Mouse (Mus musculus): ENCODE data around the gene Zfp160.
"Not testable (repeated sequence)": the region's sequence is repeated elsewhere in the genome, so short reads cannot be mapped to it uniquely, and the experiment has no call there.

Zfp160 gene

GRCm38 (mm10) chr17:21008382-21009331 is at the start of gene Zfp160:
TSS of gene Zfp160 (plus strand) at chr17:21008903.
- DNase-seq (ENCODE audit: low spot score in 2 of 2), result peak; percentile 90 to 94

DNA sequence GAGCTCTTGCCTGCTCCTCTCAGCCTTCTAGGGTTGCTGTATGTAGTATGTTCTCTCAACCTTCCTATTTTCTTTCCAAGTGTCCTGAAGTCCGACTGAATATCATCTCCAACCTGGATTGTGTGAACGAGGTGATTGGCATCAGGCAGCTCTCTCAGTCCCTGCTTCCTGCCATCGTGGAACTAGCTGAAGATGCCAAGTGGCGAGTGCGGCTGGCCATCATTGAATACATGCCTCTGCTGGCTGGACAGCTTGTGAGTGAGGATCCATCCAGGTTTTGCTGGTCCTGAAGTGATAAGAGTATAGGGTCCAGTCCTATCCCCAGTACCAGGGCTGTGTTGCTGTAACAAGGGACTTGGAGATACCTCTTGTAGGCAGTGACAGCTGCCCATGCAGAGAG is 48.3 kb upstream of the Zfp160 start:
- DNase-seq (ENCODE audit: low spot score in 2 of 2), result no peak

GRCm38 (mm10) chr17:20965421-20965820 is 43.3 kb upstream of the Zfp160 start:
- no peak for DNase-seq (ENCODE audit: low spot score in 2 of 2)

DNA sequence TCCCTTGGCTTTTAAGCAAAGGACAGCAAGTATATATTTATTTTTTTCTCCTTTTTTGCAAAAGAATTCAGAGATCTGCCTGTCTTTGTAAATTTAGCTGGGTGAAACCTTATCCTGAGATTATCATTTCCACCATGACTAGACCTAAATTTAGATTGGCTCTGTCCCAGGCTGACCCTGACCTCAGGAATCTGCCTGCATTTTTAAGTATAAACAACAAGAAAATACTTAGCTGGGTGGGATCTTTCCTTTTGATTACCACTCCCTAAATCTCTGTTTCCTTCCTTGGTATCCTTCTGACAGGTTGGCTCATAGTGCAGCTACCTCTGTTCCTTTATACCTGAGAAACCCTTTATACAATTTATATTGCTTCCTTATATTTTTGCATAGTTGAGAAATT is 42.0 kb upstream of the Zfp160 start:
- no peak for DNase-seq (ENCODE audit: low spot score in 2 of 2)

GRCm38 (mm10) chr17:20993716-20994115 is 15.0 kb upstream of the Zfp160 start:
- peak in 1 of 2 experiments; percentile 26 for DNase-seq (ENCODE audit: low spot score in 2 of 2)

GRCm38 (mm10) chr17:20996364-20996763 is 12.3 kb upstream of the Zfp160 start, which contains the start of gene Vmn1r233:
TSS of gene Vmn1r233 (minus strand) at chr17:20996464.
- DNase-seq (ENCODE audit: low spot score in 2 of 2), result no peak

- DNase-seq (ENCODE audit: low spot score in 2 of 2), result no peak
These were observed 1.0 kb downstream of the Zfp160 start for GRCm38 (mm10) chr17:21009726-21010125.

- no peak for DNase-seq (ENCODE audit: low spot score in 2 of 2)
These were observed 9.8 kb downstream of the Zfp160 start for GRCm38 (mm10) chr17:21018410-21019080.

DNA sequence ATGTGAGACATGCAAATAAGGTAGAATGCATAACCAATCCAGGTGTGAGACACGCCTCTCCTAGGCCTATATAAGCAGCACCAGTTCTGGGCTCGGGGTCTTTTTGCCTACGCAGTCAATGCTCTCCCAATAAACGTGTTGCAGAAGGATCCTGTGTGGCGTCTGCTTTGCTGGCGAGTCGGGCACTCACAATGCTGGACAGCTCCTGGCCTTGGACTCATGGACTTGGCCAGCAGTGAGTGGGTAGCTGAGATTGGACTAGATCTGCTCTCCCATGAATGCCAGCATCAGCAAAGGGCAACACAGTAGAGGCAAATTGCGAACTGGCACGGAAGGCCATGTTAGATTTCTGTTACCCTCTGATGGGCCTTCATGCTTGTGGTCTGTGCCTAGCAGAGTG is 39.3 kb downstream of the Zfp160 start:
- DNase-seq (ENCODE audit: low spot score in 2 of 2), result not testable (repeated sequence)

DNA sequence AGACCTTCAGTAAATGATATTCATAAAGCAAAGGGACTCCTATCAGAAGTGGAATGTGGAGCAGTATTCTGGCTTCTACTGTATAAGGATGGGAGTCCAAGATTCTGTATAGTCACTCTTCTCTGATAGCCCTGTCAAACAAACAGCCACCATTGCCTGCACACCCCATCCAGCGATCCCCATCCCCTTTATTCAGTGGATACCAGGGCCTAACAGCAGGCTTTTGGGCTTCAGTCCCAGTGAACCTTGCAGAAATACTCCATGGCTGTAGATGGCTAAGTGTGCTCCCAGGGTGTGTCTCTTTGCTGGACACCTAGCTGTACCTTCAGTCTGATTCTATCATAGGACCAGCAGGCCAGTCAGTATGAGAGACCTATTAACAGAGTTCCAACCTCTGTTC is 42.2 kb downstream of the Zfp160 start:
- DNase-seq (ENCODE audit: low spot score in 2 of 2), result no peak

DNA sequence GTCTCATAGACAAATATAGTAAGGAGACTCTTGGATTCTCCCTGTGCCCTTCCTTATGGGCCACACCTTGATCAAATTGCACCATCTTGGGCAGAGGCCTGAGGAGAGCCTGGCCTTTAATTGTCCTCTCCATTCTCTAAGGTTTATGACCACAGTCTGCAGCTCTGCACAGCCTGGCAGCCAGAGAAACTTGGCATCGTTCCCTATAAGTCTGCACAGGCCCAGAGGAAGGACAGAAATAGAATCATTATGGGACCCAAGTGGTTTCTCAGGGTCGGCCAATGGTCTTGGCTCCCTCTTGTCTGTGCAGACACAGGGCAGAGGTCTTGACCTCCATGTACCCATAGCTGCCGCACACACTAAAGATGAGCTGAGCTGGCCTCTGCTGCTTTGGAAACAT is 42.6 kb downstream of the Zfp160 start:
- not testable (repeated sequence) for DNase-seq (ENCODE audit: low spot score in 2 of 2)

GRCm38 (mm10) chr17:21051919-21052318 is 43.2 kb downstream of the Zfp160 start:
- not testable (repeated sequence) for DNase-seq (ENCODE audit: low spot score in 2 of 2)

- no peak for DNase-seq (ENCODE audit: low spot score in 2 of 2)
These were observed 44.6 kb downstream of the Zfp160 start for GRCm38 (mm10) chr17:21053267-21053666.

GRCm38 (mm10) chr17:21055111-21055510 is 46.4 kb downstream of the Zfp160 start:
- not testable (repeated sequence) for DNase-seq (ENCODE audit: low spot score in 2 of 2)

DNA sequence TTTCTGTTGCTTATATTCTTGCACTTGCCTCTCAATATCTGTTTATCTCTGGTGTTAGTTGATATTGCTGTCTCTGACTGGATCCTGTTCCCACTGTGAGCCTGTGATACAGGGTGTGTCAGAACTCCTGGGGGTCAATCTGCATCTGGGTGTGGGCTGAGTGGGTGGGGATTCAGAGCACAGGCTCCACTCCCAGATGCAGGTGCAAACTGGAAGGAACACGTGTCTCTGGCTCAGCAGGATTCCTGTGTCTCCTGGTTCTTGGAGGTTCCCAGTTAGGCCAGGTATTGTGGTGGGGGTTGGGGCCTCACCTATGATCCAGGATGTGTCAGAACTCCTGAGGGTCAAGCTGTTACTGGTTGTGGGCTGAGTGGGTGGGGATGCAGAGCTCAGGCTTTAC is 56.8 kb downstream of the Zfp160 start:
- no peak for DNase-seq (ENCODE audit: low spot score in 2 of 2)

- DNase-seq (ENCODE audit: low spot score in 2 of 2), result no peak
These were observed 58.3 kb downstream of the Zfp160 start for GRCm38 (mm10) chr17:21067036-21067435.

GRCm38 (mm10) chr17:21069443-21069842 is 60.7 kb downstream of the Zfp160 start:
- not testable (repeated sequence) for DNase-seq (ENCODE audit: low spot score in 2 of 2)

DNA sequence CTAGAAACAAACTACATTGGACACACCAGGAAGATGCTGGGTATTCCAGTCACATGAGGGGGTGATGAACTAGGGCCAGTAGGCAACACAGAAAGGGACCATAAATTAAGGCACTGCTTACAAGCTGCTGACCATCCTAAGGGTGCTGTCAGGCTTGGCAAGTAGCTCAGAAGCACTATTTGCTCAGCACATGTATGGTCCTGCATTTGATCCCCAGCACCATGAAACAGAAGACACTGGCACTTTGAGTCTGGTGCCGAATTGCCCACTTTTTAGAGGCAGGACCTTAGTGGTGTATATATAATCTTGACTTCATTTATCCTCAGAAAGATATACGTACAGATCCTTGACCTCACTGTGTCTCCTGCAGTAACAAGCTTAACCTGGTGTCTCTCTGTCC is 62.3 kb downstream of the Zfp160 start:
- not testable (repeated sequence) for DNase-seq (ENCODE audit: low spot score in 2 of 2)

All from frontal cortex, postnatal 36 days (tissue).